Mouse (Mus musculus) midbrain, embryonic 11.5 days (tissue): ENCODE data around the gene Slit1. TPM values are rescaled to one million over a fixed set of nuclear protein-coding genes. Genes with fewer than 3 reads are reported as not detected.

Source experiments
- ATAC-seq: fragments of 200-750 bp; cut with Nextera tagmentation; 2 replicates; pipeline ENCODE4 v1.8.0; 2017; ENCODE audit warnings: moderate TSS enrichment, moderate library complexity; ENCODE audit not compliant: low FRiP score
- DNase-seq: peaks from one replicate; pipeline ENCODE4 v3.0.0; 2015; ENCODE audit warnings: low spot score; ENCODE audit errors: missing footprints
- H3K27ac ChIP-seq: fragments of 300-500 bp; sonication (generic); 2 replicates; pipeline ENCODE4 v1.5.1; 2014; ENCODE audit warnings: low read depth, low read length
- H3K27me3 ChIP-seq: fragments of 300-500 bp; sonication (generic); 2 replicates; pipeline ENCODE4 v1.6.1; 2014; ENCODE audit warnings: mild to moderate bottlenecking, low read length, moderate library complexity, mixed read lengths; ENCODE audit not compliant: control insufficient read depth, insufficient read depth
- H3K36me3 ChIP-seq: fragments of 300-500 bp; sonication (generic); 2 replicates; pipeline ENCODE4 v1.6.1; 2014; ENCODE audit warnings: mild to moderate bottlenecking, low read length, moderate library complexity, mixed read lengths; ENCODE audit not compliant: control insufficient read depth, insufficient read depth
- H3K4me1 ChIP-seq: fragments of 300-500 bp; sonication (generic); 2 replicates; pipeline ENCODE4 v1.6.1; 2014; ENCODE audit warnings: low read length; ENCODE audit not compliant: control insufficient read depth, insufficient read depth
- H3K4me2 ChIP-seq: fragments of 300-500 bp; sonication (generic); 2 replicates; pipeline ENCODE4 v1.6.1; 2014; ENCODE audit warnings: mild to moderate bottlenecking, moderate library complexity
- H3K4me3 ChIP-seq: fragments of 300-500 bp; sonication (generic); 2 replicates; pipeline ENCODE4 v1.5.1; 2014; ENCODE audit warnings: low read depth, low read length
- H3K9ac ChIP-seq: fragments of 300-500 bp; sonication (generic); 2 replicates; pipeline ENCODE4 v1.6.1; 2014; ENCODE audit warnings: low read length
- H3K9me3 ChIP-seq: fragments of 300-500 bp; sonication (generic); 2 replicates; pipeline ENCODE4 v1.6.1; 2016; ENCODE audit warnings: low read length; ENCODE audit not compliant: control insufficient read depth
- WGBS: fragments of 180-500 bp; shearing (Covaris S2); extraction: QIAGEN DNeasy Blood & Tissue Kit; methylation state at CpG from one replicate; pipeline ENCODE4 v1.1.7; 2014; 5-methylcytosine and 5-hydroxymethylcytosine counted together
- polyA plus RNA-seq: library from polyadenylated mRNA; unstranded; fragments of >200 nt; fragmentation: Nextera tagmentation; extraction: Ambion mirVana; gene quantifications from 2 replicates; pipeline ENCODE4 v1.2.1, GENCODE M21; 2014

Gene Slit1
- polyA plus RNA-seq, 1 experiment from 2014 or later: 10.2 TPM

DNA sequence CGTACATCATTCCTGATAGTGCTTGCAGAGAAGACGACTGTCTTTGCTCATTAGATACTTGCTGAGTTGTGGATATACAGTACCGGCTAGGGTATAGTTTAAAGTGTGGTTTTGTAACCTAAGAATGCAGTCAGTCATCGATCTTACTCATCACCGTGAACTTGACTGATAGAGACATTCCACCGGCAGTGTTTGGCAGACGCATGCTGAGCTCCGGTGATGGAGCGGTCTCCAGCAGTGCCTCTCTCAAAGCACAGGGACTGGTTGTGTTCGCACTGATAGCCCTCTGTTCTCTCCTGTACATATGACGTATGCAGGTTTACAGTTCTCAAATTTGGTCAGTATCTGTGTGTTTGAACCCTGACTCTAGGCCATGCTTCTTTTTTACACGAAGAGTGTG, 151.7 kb downstream of the Slit1 start:
- DNase-seq (no peak), ATAC-seq (no peak)
- Histone ChIP-seq H3K9ac (no peak overlapping the region), H3K9me3 (no peaks in the 10 kb centered on the region), H3K4me3 (no peak overlapping the region), H3K4me1 (no peaks in the 10 kb centered on the region), H3K27me3 (no peaks in the 10 kb centered on the region), H3K4me2 (no peak overlapping the region), H3K36me3 (no peaks in the 10 kb centered on the region), H3K27ac (no peak overlapping the region)
- WGBS: 82% methylated on average over 12 of the region's 12 CpGs

DNA sequence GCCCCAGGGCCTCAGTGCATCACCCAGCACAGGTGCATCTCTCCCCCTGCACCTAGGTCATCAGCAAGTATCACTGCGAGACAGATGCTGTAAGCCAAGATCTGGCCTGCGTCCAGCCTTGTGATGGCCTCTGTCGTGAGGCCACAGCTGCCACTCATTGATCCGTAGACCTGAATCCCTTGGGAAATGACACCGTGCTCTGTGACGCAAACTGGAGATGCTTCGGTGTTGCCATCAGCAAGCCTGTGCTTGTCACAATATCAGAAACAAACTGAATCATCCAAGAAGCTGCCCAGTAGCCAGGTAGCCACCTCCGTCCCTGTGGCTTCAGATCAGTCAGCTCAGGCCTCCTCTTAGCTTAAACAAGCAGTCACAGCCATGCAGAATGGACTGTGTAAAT, 153.8 kb downstream of the Slit1 start:
- 87% methylated on average over 8 of the region's 8 CpGs for WGBS
- no peak for DNase-seq

DNA sequence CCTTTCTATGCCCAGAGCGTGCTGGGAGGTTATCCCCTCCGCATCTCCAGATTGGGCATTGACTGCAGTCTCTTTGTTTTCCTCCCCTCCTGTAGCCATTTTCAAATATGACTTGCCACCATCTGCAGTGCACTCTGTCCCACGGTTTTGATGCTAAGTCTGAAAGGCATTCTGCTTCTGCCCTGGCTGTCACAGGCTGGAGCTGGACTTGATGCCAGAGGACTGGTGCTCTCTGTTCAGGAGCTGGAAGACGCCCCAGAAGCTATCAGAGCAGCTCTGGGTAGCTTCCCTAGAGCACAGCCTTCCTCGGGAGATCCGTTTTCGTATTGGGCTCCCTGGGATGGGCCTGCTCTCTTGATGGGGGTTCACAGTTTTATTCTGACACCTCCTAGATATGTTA, 154.4 kb downstream of the Slit1 start:
- 87% methylated on average over 7 of the region's 7 CpGs for WGBS
- no peaks in the 10 kb centered on the region for H3K9me3 ChIP-seq
- peak; percentile 49 for DNase-seq
- peaks cover 3% of the 10 kb centered on the region; the same call in 1 of the 2 replicates for H3K36me3 ChIP-seq
- no peaks in the 10 kb centered on the region for H3K4me1 ChIP-seq
- ATAC-seq: no peak
- H3K27ac ChIP-seq: no peak overlapping the region
- H3K4me2 ChIP-seq: no peak overlapping the region
- no peaks in the 10 kb centered on the region for H3K27me3 ChIP-seq
- H3K9ac ChIP-seq: no peak overlapping the region
- no peak overlapping the region for H3K4me3 ChIP-seq

More for the DNA sequence above, 153.8 kb downstream of the Slit1 start:
- H3K9me3 ChIP-seq: no peaks in the 10 kb centered on the region
- no peak overlapping the region for H3K9ac ChIP-seq
- no peak overlapping the region for H3K4me2 ChIP-seq
- no peak overlapping the region for H3K4me3 ChIP-seq
- H3K36me3 ChIP-seq: peaks cover 3% of the 10 kb centered on the region; the same call in 1 of the 2 replicates
- H3K4me1 ChIP-seq: no peaks in the 10 kb centered on the region
- no peak for ATAC-seq
- H3K27me3 ChIP-seq: no peaks in the 10 kb centered on the region
- no peak overlapping the region for H3K27ac ChIP-seq

DNA sequence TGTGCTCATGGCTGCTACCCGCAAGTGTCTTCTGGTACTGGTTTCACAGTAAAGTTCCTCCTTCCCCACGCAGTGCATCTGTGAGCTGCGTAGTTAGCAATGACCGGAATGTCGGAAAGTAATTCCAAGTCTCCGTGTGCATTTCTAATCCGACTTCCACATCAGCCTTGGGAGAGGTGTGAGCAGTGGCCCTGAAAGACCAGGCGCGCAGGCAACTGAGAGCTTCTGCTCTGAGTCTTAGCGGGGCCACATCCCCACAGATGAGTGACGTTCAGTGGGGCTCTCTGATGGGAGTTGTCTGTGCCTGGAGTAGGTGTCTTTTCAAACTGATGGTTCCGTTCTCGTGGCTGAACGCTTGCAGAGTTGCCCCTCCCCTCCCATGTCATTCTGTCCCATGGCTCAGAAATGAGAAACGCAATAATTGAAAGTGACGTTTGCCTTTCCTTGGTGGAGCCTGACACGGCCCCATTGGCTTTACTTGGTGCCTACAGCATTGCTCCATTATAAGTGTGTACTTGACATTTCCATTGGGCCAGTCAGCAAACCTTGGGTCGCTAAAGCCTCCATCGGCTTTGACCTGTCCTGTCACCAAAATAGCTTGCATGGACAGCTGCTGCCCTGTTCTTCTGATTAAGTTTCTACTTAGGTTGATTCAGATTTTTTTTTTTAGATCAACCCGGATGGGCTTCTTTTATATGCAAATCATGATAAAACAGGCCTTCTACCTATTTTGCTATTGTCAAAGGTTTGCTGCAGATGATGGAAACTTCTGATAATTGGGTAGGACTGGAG, 155.8 kb downstream of the Slit1 start:
- 85% methylated on average over 20 of the region's 20 CpGs for WGBS
- Histone ChIP-seq H3K36me3 (peaks cover 8% of the 10 kb centered on the region), H3K9me3 (no peaks in the 10 kb centered on the region), H3K4me1 (no peaks in the 10 kb centered on the region), H3K4me2 (no peak overlapping the region), H3K4me3 (no peak overlapping the region), H3K27me3 (no peaks in the 10 kb centered on the region), H3K9ac (no peak overlapping the region), H3K27ac (no peak overlapping the region)
- DNase-seq (peak; percentile 69), ATAC-seq (no peak)

DNA sequence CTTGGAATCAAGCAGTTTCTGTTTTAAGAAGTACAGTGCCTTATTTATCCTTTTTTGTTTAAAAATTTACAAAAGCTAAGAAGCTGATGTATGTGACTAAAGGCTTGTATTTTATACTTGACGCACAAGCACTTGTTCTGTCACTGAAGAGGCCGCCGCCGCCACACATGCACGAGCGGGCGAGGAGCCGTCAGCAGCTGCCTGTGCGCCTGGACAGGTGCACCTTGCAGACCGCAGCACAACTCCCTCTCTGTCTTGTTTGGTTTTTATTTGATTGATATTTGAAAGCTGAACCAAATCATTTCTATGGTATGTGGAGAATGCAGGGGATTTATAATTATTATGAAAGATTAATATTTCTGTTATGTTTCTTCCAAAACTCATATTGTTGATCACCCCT, 156.7 kb downstream of the Slit1 start:
- no peak overlapping the region for H3K27ac ChIP-seq
- no peak overlapping the region for H3K9ac ChIP-seq
- 97% methylated on average over 10 of the region's 10 CpGs for WGBS
- DNase-seq (no peak), ATAC-seq (no peak)
- H3K27me3 ChIP-seq: no peaks in the 10 kb centered on the region
- no peaks in the 10 kb centered on the region for H3K9me3 ChIP-seq
- H3K4me2 ChIP-seq: no peak overlapping the region
- H3K36me3 ChIP-seq: peaks cover 15% of the 10 kb centered on the region
- no peak overlapping the region for H3K4me3 ChIP-seq
- H3K4me1 ChIP-seq: no peaks in the 10 kb centered on the region

DNA sequence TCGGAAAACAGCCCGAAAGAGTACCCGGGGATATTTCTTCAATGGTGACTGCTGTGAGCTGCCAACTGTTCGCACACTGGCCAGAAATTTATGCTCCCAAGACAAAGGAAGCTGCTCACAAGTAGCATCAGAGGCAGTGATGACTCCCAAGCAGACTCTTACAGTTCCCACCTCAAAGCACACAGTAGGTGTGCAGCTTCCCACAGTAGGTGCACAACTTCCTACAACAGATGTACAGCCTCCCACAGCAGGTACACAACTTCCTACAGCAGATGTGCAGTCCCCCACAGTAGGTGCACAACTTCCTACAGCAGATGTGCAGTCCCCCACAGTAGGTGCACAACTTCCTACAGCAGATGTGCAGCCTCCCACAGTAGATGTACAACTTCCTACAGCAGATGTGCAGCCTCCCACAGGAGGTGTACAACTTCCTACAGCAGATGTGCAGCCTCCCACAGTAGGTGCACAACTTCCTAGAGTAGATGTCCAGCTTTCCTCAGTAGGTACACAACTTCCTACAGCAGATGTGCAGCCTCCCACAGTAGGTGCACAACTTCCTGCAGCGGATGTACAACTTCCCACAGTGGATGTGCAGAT, 160.4 kb downstream of the Slit1 start:
- no peak overlapping the region for H3K4me2 ChIP-seq
- 98% methylated on average over 5 of the region's 5 CpGs for WGBS

DNA sequence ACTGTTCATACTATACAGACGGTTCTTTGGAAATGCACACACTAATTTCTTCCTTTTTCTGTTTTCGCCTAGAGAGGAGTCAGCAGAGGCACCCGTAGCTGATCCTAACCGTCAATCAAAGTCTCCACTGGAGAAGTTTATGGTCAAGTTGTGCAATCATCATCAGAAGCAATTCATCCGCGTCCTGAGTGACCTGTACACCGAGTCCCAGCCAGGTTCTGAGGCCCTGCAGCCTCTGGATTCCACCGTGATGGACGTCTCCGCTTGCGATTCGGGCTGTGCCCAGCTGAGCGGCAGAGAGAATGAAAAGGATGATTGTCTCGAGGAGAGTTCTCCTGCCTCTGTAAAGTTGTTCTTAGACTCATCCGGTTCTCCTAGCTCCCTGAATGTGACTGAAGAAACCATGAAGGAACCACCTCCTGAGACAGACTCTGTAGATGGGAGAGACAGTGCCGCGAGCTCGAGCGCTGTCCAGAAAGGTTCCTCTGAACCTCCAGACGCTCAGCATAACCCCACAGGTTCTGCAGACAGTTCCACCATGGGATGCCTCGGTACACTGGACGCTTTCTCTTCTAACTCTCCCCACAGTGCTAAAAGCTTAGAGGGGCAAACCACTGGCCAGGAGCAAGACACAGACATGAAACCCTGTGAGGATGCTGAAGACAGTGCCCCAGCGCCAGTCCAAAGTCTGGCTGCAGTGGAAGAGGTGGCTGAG, 161.6 kb downstream of the Slit1 start, which contains the start of gene Gm340:
TSS of gene Gm340 (plus strand) at position 665 of the 715 bp plus-strand sequence.
- ATAC-seq (no peak), DNase-seq (peak; percentile 2)
- no peaks in the 10 kb centered on the region for H3K4me1 ChIP-seq
- no peak within 1 kb of the TSS for H3K4me3 ChIP-seq
- H3K36me3 ChIP-seq: peaks cover 15% of the 10 kb centered on the region
- H3K4me2 ChIP-seq: no peak within 1 kb of the TSS
- no peak within 1 kb of the TSS for H3K27ac ChIP-seq
- 96% methylated on average over 23 of the region's 23 CpGs for WGBS
- H3K27me3 ChIP-seq: no peaks in the 10 kb centered on the region
- no peak within 1 kb of the TSS for H3K9ac ChIP-seq
- no peaks in the 10 kb centered on the region for H3K9me3 ChIP-seq

More for the DNA sequence above, 160.4 kb downstream of the Slit1 start:
- Histone ChIP-seq H3K4me1 (no peaks in the 10 kb centered on the region), H3K27me3 (no peaks in the 10 kb centered on the region), H3K36me3 (peaks cover 15% of the 10 kb centered on the region), H3K4me3 (no peak overlapping the region), H3K9me3 (no peaks in the 10 kb centered on the region), H3K9ac (no peak overlapping the region), H3K27ac (no peak overlapping the region)
- ATAC-seq: no peak
- peak; percentile 28 for DNase-seq

DNA sequence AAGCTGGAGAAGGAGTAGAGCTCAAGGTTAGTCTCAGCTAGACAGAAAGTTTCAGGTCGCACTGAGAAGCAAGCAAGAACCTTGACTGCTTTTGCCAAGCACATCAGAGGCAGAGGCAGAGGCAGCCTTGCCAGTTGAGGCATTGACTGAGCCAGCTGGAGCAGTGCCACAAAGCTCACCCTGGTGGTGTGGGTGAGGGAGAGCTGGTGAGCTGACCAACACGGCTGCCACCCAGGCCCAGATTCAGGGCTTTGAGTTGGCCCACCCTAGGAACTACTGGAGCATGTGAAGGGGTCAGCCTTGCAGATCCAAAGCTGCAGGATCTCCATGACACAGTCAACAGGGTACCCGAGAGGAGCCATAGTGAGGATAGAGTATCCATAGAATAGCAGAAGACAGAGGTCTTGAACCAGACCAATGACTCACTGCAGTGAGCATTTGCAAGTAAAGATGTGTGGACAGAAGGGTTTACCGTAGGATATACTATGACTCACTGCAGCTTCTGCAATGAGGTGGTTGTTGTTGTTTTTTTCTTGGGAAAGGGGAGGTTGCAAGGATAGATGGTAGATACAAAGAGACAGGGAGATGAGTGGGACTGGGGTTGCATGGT, 164.0 kb downstream of the Slit1 start:
- DNase-seq (no peak), ATAC-seq (no peak)
- no peaks in the 10 kb centered on the region for H3K27me3 ChIP-seq
- H3K4me3 ChIP-seq: no peak overlapping the region
- H3K9me3 ChIP-seq: no peaks in the 10 kb centered on the region
- H3K4me2 ChIP-seq: no peak overlapping the region
- no peaks in the 10 kb centered on the region for H3K4me1 ChIP-seq
- H3K9ac ChIP-seq: no peak overlapping the region
- no peak overlapping the region for H3K27ac ChIP-seq
- 96% methylated on average over 4 of the region's 4 CpGs for WGBS
- H3K36me3 ChIP-seq: peaks cover 13% of the 10 kb centered on the region
